Mouse (Mus musculus) kidney, adult 2 months (tissue): ENCODE data around the gene Smim14.

Experiments
- CTCF ChIP-seq: fragments of 200-500 bp; conservative IDR thresholded peaks from 2 replicates; pipeline ENCODE4 v1.5.1; 2011; ENCODE audit warnings: low read depth, mild to moderate bottlenecking, control low read depth, low read length, moderate library complexity, mixed read lengths; ENCODE audit not compliant: insufficient read depth, insufficient read length
- POLR2A ChIP-seq: fragments of 200-500 bp; IDR thresholded peaks from one replicate; pipeline ENCODE4 v1.6.1; 2011; ENCODE audit warnings: low read depth, low read length, control low read depth

- TF ChIP-seq CTCF (no peak), POLR2A (no peak)
Measured at GRCm38 (mm10) chr5:65454771-65455170, 82.2 kb downstream of the Smim14 start.
